Mouse (Mus musculus) cerebellum, adult 2 months (tissue): ENCODE results near the gene Jph3.

Experiments
- CTCF ChIP-seq: fragments of 200-500 bp; IDR thresholded peaks from 2 replicates; pipeline ENCODE4 v1.5.1; 2011; ENCODE audit warnings: low read depth, mild to moderate bottlenecking, control low read depth, low read length, moderate library complexity, borderline replicate concordance; ENCODE audit not compliant: insufficient read depth
- POLR2A ChIP-seq: fragments of 200-500 bp; IDR thresholded peaks from 2 replicates; pipeline ENCODE4 v1.6.1; 2011; ENCODE audit warnings: low read length, control low read depth, borderline replicate concordance; ENCODE audit not compliant: insufficient read depth

- TF ChIP-seq CTCF (no peak), POLR2A (peak; percentile 23; the same call in 1 of the 2 replicates)
These were observed 2.3 kb downstream of the Jph3 start for GRCm38 (mm10) chr8:121731471-121732333.
